Mouse (Mus musculus): Measurements from ENCODE around the gene Tph1.
A peak's percentile ranks its signal among the peaks of the same experiment; 100 is the strongest.
"Not testable (repeated sequence)": the region's sequence is repeated elsewhere in the genome, so short reads cannot be mapped to it uniquely, and the experiment has no call there.

The Tph1 gene

GRCm38 (mm10) chr7:46672160-46672672, at the start of gene Tph1:
TSS of gene Tph1 (minus strand) at chr7:46672537.
- DNase-seq (ENCODE audit: low spot score in 2 of 2): no peak

GRCm38 (mm10) chr7:46720460-46720859, 48.1 kb upstream of the Tph1 start:
- no peak for DNase-seq (ENCODE audit: low spot score in 2 of 2)

GRCm38 (mm10) chr7:46719526-46719925, 47.2 kb upstream of the Tph1 start:
- no peak for DNase-seq (ENCODE audit: low spot score in 2 of 2)

GRCm38 (mm10) chr7:46718591-46719270, 46.4 kb upstream of the Tph1 start:
- DNase-seq (ENCODE audit: low spot score in 2 of 2): no peak

GRCm38 (mm10) chr7:46716897-46717296, 44.6 kb upstream of the Tph1 start:
- no peak for DNase-seq (ENCODE audit: low spot score in 2 of 2)

GRCm38 (mm10) chr7:46715600-46715999, 43.3 kb upstream of the Tph1 start, which contains the start of gene Saa3:
TSS of gene Saa3 (minus strand) at chr7:46715700.
- DNase-seq (ENCODE audit: low spot score in 2 of 2): no peak

GRCm38 (mm10) chr7:46714518-46714917, 42.2 kb upstream of the Tph1 start:
- peak in 1 of 2 experiments; percentile 49 for DNase-seq (ENCODE audit: low spot score in 2 of 2)

GRCm38 (mm10) chr7:46712250-46712649, 39.9 kb upstream of the Tph1 start:
- no peak for DNase-seq (ENCODE audit: low spot score in 2 of 2)

GRCm38 (mm10) chr7:46710390-46710844, 38.1 kb upstream of the Tph1 start, which contains the start of gene Saal1:
TSS of gene Saal1 (minus strand) at chr7:46710680.
- peak; percentile 46 to 80 for DNase-seq (ENCODE audit: low spot score in 2 of 2)

GRCm38 (mm10) chr7:46700521-46701025, 28.2 kb upstream of the Tph1 start:
- DNase-seq (ENCODE audit: low spot score in 2 of 2): no peak

- DNase-seq (ENCODE audit: low spot score in 2 of 2): no peak
Observed at GRCm38 (mm10) chr7:46696754-46697153, 24.4 kb upstream of the Tph1 start.

- DNase-seq (ENCODE audit: low spot score in 2 of 2): no peak
Observed at GRCm38 (mm10) chr7:46686827-46687226, 14.5 kb upstream of the Tph1 start.

- no peak for DNase-seq (ENCODE audit: low spot score in 2 of 2)
Observed at GRCm38 (mm10) chr7:46680732-46681131, 8.4 kb upstream of the Tph1 start.

GRCm38 (mm10) chr7:46679044-46679443, 6.7 kb upstream of the Tph1 start:
- DNase-seq (ENCODE audit: low spot score in 2 of 2): not testable (repeated sequence)

- no peak for DNase-seq (ENCODE audit: low spot score in 2 of 2)
Observed at GRCm38 (mm10) chr7:46678417-46678816, 6.1 kb upstream of the Tph1 start.

GRCm38 (mm10) chr7:46676808-46677360, 4.5 kb upstream of the Tph1 start:
- no peak for DNase-seq (ENCODE audit: low spot score in 2 of 2)

GRCm38 (mm10) chr7:46675886-46676285, 3.5 kb upstream of the Tph1 start:
- no peak for DNase-seq (ENCODE audit: low spot score in 2 of 2)

GRCm38 (mm10) chr7:46675061-46675460, 2.7 kb upstream of the Tph1 start:
- no peak for DNase-seq (ENCODE audit: low spot score in 2 of 2)

- no peak for DNase-seq (ENCODE audit: low spot score in 2 of 2)
Observed at GRCm38 (mm10) chr7:46667256-46667655, 5.1 kb downstream of the Tph1 start.

GRCm38 (mm10) chr7:46665236-46665635, 7.1 kb downstream of the Tph1 start:
- no peak for DNase-seq (ENCODE audit: low spot score in 2 of 2)

- no peak for DNase-seq (ENCODE audit: low spot score in 2 of 2)
Observed at GRCm38 (mm10) chr7:46661591-46662090, 10.7 kb downstream of the Tph1 start.

GRCm38 (mm10) chr7:46652279-46652678, 20.1 kb downstream of the Tph1 start:
- no peak for DNase-seq (ENCODE audit: low spot score in 2 of 2)

- DNase-seq (ENCODE audit: low spot score in 2 of 2): not testable (repeated sequence)
Observed at GRCm38 (mm10) chr7:46650231-46650630, 22.1 kb downstream of the Tph1 start.
